Mouse (Mus musculus) layer of hippocampus, postnatal 25 days (tissue): ENCODE data around the gene Cdsn. TPM values are rescaled to one million over a fixed set of nuclear protein-coding genes. Genes with fewer than 3 reads are reported as not detected.

Experiments used
- total RNA-seq, 2 experiments: library from RNA; stranded (reverse); gene quantifications; 2 replicates each; pipeline ENCODE4 v1.2.3; 2021

Gene Cdsn
- total RNA-seq, 2 experiments from 2014 or later: 0.20 to 0.70 TPM

Other genes with a start within 250 kb of the Cdsn start
- gene H2-Q1, start 231.7 kb upstream of the Cdsn start, total RNA-seq: under 1 TPM in 1 of 2 experiments, not detected in 1; 0.42 TPM
- gene H2-Q2, start 209.9 kb upstream of the Cdsn start, total RNA-seq: under 1 TPM in 1 of 2 experiments, not detected in 1; 0.44 TPM
- 1 to 10 TPM; 1.5 to 1.9 TPM for gene H2-Q4, start 172.5 kb upstream of the Cdsn start, total RNA-seq
- gene H2-Q6, start 127.3 kb upstream of the Cdsn start, total RNA-seq: not detected
- under 1 TPM; 0.10 to 0.38 TPM for gene H2-Q7, start 113.0 kb upstream of the Cdsn start, total RNA-seq
- under 1 TPM in 1 of 2 experiments, not detected in 1; 0.09 TPM for gene H2-Q10, start 82.0 kb upstream of the Cdsn start, total RNA-seq
- under 1 TPM in 1 of 2 experiments, not detected in 1; 0.26 TPM for gene Pou5f1, start 46.1 kb upstream of the Cdsn start, total RNA-seq
- 1 to 10 TPM; 4.7 to 6.1 TPM for gene Tcf19, start 35.3 kb upstream of the Cdsn start, total RNA-seq
- 10 to 100 TPM in 1 of 2 experiments, 1 to 10 TPM in 1; 8.0 to 10.5 TPM for gene Cchcr1, start 35.0 kb upstream of the Cdsn start, total RNA-seq
- under 1 TPM; 0.32 to 0.61 TPM for gene Psors1c2, start 18.9 kb upstream of the Cdsn start, total RNA-seq
- not detected for gene 2300002M23Rik, start 15.3 kb downstream of the Cdsn start, total RNA-seq
- not detected for gene Sfta2, start 49.4 kb downstream of the Cdsn start, total RNA-seq
- gene Gm9573, start 74.5 kb downstream of the Cdsn start, total RNA-seq: not detected
- gene Mucl3, start 91.6 kb downstream of the Cdsn start, total RNA-seq: not detected
- gene Vars2, start 115.5 kb downstream of the Cdsn start, total RNA-seq: 10 to 100 TPM; 33.7 to 42.0 TPM
- gene Gtf2h4, start 121.6 kb downstream of the Cdsn start, total RNA-seq: 10 to 100 TPM; 30.2 to 33.7 TPM
- 10 to 100 TPM; 78.5 to 82.0 TPM for gene Ddr1, start 152.5 kb downstream of the Cdsn start, total RNA-seq